Mouse (Mus musculus) C2C12 (cell line): ENCODE data around the gene Tulp2. TPM values are rescaled to one million over a fixed set of nuclear protein-coding genes. Genes with fewer than 3 reads are reported as not detected.

Experiments used
- H3K27me3 ChIP-seq: one replicate; pipeline ENCODE4 v1.6.1; 2011; ENCODE audit not compliant: control insufficient read depth, insufficient read depth, insufficient read length
- H3K36me3 ChIP-seq: one replicate; pipeline ENCODE4 v1.6.1; 2011; ENCODE audit not compliant: control insufficient read depth, insufficient read depth
- H3K4me3 ChIP-seq: one replicate; pipeline ENCODE4 v1.5.1; 2011; ENCODE audit warnings: mild to moderate bottlenecking, control low read depth; ENCODE audit not compliant: poor library complexity, insufficient read depth, severe bottlenecking
- H3K79me2 ChIP-seq: one replicate; pipeline ENCODE4 v1.6.1; 2011; ENCODE audit not compliant: control insufficient read depth, insufficient read depth
- H3K79me3 ChIP-seq: one replicate; pipeline ENCODE4 v1.6.1; 2011; ENCODE audit warnings: low read depth, control low read depth
- H3ac ChIP-seq: one replicate; pipeline ENCODE3; 2011; ENCODE audit warnings: low read depth; ENCODE audit not compliant: control insufficient read depth, insufficient read length
- CEBPB ChIP-seq: IDR thresholded peaks from one replicate; pipeline ENCODE4 v1.6.1; 2011; ENCODE audit warnings: low read depth, mild to moderate bottlenecking, control low read depth, moderate library complexity
- CTCF ChIP-seq: IDR thresholded peaks from one replicate; pipeline ENCODE4 v1.5.1; 2011; ENCODE audit not compliant: control insufficient read depth, insufficient read depth, insufficient read length
- FOSL1 ChIP-seq: IDR thresholded peaks from one replicate; pipeline ENCODE4 v1.8.0; 2011; ENCODE audit warnings: mild to moderate bottlenecking, low read length; ENCODE audit not compliant: poor library complexity, insufficient read depth, severe bottlenecking
- MAX ChIP-seq: IDR thresholded peaks from one replicate; pipeline ENCODE4 v1.6.1; 2011; ENCODE audit warnings: mild to moderate bottlenecking, control low read depth
- MYOD1 ChIP-seq: IDR thresholded peaks from one replicate; pipeline ENCODE4 v1.6.1; 2011; ENCODE audit warnings: low read depth; ENCODE audit not compliant: control insufficient read depth, insufficient read length
- MYOG ChIP-seq: IDR thresholded peaks from one replicate; pipeline ENCODE4 v1.6.1; 2011; ENCODE audit not compliant: control insufficient read depth, insufficient read length; ENCODE audit errors: extremely low read depth
- USF1 ChIP-seq: IDR thresholded peaks from one replicate; pipeline ENCODE4 v1.6.1; 2011; ENCODE audit warnings: low read depth, mild to moderate bottlenecking, control low read depth, moderate library complexity
- polyA plus RNA-seq: library from polyadenylated mRNA; unstranded; fragments of >200 nt; fragmentation: generic; extraction: Trizol; gene quantifications from one replicate; pipeline ENCODE4 v1.2.1, GENCODE M21; 2012; ENCODE audit warnings: missing spikeins

Tulp2 gene
- polyA plus RNA-seq, 1 experiment, result not detected

DNA sequence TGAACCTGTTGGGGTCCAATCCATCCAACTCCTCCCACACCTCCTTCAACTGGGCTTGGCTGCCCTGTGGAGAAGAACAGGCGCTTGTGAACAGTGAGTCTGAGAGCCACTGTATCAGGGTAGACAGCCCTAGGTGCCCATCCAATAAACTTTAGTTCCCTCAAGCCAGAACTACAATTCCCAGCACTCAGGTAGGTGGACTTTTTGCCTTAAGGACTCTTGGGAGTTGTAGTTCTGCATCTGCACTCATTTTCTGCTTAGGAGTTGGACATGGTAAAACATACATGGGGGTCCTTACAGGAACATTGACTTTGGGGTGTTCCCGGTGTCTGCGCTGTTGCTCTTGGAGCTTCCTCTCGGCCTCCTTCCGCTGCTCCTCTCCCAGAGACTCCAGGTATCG lies 16.8 kb downstream of the Tulp2 start:
- Histone ChIP-seq H3K27me3 (no peaks in the 10 kb centered on the region), H3K4me3 (no peak overlapping the region), H3ac (no peak overlapping the region), H3K79me2 (no peaks in the 10 kb centered on the region), H3K79me3 (no peaks in the 10 kb centered on the region), H3K36me3 (no peaks in the 10 kb centered on the region)
- TF ChIP-seq USF1 (no peak), MYOG (no peak), CTCF (no peak), MYOD1 (no peak), MAX (no peak), CEBPB (no peak), FOSL1 (no peak)

DNA sequence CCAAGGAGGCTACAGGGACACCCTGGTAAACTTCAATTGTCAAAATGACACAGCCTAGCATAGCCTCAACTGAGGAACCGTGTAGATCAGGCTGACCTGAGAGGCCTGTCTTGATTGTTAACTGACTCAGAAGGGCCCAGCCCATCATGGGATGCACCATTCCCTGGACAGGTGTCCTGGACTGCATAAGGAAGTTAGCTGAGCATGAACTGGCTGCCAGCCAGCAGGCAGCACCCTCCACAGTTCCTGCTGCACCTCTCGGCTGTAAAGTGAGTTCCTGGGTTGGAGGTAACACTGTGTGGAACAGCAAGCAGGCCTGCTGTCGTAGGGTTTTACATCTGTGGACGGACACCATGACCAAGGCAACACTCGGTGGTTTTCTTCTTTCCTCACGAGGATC lies 25.9 kb downstream of the Tulp2 start:
- TF ChIP-seq CTCF, result no peak
- TF ChIP-seq USF1, result no peak
- no peak for TF ChIP-seq MYOD1
- no peak for TF ChIP-seq CEBPB
- TF ChIP-seq FOSL1, result no peak
- TF ChIP-seq MAX, result no peak
- TF ChIP-seq MYOG, result no peak
- no peak overlapping the region for H3K4me3 ChIP-seq
- no peaks in the 10 kb centered on the region for H3K79me2 ChIP-seq
- no peak overlapping the region for H3ac ChIP-seq
- no peaks in the 10 kb centered on the region for H3K27me3 ChIP-seq
- no peaks in the 10 kb centered on the region for H3K79me3 ChIP-seq
- H3K36me3 ChIP-seq, result peaks cover 8% of the 10 kb centered on the region

DNA sequence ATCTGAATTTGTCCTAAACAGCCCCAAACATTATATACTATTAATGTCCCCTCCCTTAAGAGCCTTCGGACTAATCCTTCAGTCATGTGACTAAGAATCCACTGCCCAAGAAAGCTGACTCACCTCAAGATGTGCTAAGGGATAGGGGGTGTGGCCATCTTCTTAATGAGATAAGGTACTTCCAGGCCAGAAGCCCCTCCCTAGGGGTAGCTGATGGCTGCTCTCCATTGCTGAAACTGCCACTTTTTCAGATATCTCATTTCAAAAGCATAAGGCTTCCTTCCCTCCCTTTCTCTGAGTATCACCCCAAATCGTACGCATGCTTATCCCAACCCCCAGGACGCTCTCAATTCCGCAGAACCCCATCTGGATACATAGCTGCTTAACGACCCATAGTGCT lies 26.9 kb downstream of the Tulp2 start:
- Histone ChIP-seq H3ac (no peak overlapping the region), H3K36me3 (peaks cover 8% of the 10 kb centered on the region), H3K4me3 (no peak overlapping the region), H3K79me2 (no peaks in the 10 kb centered on the region), H3K79me3 (no peaks in the 10 kb centered on the region), H3K27me3 (no peaks in the 10 kb centered on the region)
- TF ChIP-seq MYOG, result no peak
- peak; percentile 58 for TF ChIP-seq USF1
- TF ChIP-seq FOSL1, result no peak
- TF ChIP-seq CTCF, result no peak
- no peak for TF ChIP-seq CEBPB

DNA sequence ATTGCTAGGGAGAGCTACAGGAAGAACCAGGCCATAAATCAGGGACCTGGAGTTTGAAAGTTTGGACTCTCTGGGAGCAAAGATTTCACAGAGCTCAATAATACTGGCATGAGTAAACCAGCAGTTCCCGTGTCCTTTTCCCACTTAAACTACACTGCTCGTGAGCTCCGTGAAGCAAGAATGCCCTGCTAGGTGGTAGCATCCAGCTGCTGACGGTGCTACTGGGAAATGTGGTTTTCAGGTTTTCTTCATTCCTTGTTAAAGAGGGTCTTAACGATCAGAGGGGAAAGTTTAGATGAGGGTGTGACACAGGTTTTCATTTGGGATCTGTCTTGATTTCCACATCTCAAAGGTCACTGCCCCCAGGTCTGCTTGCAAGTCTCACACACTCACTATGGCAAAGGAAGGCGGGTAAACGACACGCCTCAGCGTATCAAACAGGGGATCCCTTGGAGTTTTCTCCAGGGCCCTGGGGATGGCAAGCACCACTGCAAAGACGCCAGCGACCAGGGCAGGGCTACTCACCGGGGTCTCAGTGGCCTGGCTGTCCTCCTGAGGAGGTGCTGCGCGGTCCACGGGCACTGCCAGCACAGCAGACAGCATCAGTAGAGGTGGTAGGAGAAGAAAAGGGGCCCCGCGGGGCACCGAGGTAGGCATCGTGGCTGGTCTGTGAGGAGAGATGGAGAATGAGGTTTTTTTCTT lies 27.7 kb downstream of the Tulp2 start:
- no peaks in the 10 kb centered on the region for H3K27me3 ChIP-seq
- TF ChIP-seq CEBPB (no peak), MYOG (no peak), CTCF (no peak)
- peak overlapping the region; percentile 53 for H3K4me3 ChIP-seq
- peaks cover 8% of the 10 kb centered on the region for H3K36me3 ChIP-seq
- H3K79me2 ChIP-seq, result no peaks in the 10 kb centered on the region
- peak overlapping the region; percentile 53 for H3ac ChIP-seq
- H3K79me3 ChIP-seq, result no peaks in the 10 kb centered on the region

DNA sequence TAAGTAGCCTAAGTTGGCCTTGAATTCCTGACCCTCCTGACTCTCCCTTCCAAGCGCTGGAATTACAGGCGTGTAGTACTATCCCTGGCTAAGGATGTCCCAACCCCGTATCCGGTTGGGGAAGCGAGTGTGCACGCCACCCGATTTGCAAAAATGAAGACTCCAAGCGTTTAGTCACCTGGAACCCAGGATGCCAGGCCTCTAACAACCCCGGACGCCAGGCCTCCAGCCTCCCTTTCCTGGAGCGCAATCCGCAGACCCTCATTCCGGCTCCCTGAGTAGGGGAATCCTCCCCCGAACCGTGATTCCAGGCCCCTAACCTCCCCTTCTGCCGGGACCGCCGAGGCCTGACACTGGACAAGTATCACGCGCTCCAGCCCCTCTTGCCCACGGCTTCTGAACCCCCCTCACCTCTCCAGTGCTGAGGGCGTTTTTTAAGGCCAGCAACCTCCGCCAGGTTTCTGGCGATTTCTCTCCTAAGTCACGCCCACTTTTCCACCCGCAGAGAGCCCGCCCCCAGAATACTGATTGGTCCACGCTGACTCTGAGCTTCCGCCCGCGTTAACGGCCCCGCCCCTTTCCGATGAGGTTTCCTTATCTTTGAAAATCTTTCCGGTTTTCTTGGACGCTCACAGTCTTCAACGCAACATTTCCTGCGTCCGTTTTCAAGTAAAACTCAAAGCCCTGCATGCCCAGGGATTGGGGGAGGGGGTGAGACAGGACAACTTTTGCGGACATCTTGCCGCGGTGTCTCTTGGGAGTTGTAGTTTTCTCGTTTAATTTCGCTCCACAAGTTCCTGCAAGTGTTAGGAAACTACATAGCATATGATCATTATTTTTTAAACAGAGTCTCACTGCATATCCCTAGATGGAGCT lies 28.5 kb downstream of the Tulp2 start, which contains the start of gene Nucb1:
Gene Nucb1, minus strand, starts transcription at position 495 of the 876 bp plus-strand sequence.
- Histone ChIP-seq H3K27me3 (no peaks in the 10 kb centered on the region), H3K79me3 (no peaks in the 10 kb centered on the region), H3ac (peak within 1 kb of the TSS; percentile 63), H3K79me2 (no peaks in the 10 kb centered on the region), H3K36me3 (peaks cover 8% of the 10 kb centered on the region), H3K4me3 (peak within 1 kb of the TSS; percentile 53)
- TF ChIP-seq MYOG (no peak), FOSL1 (no peak), CTCF (no peak), CEBPB (no peak), MYOD1 (no peak), USF1 (no peak), MAX (no peak)
